Mouse (Mus musculus) left cerebral cortex, adult 11 months (tissue): ENCODE results near the gene Olfr9.
"Not testable (repeated sequence)": the region's sequence is repeated elsewhere in the genome, so short reads cannot be mapped to it uniquely, and the experiment has no call there.

ENCODE experiments used
- DNase-seq: peaks from one replicate; pipeline ENCODE4 v3.0.0; 2022; ENCODE audit warnings: low spot score

Olfr9 gene

GRCm38 (mm10) chr10:128989131-128989530 lies at the start of gene Olfr9:
Gene Olfr9, plus strand, starts transcription at chr10:128989431.
- DNase-seq, result not testable (repeated sequence)

GRCm38 (mm10) chr10:128940475-128941061 lies 48.7 kb upstream of the Olfr9 start:
- no peak for DNase-seq

GRCm38 (mm10) chr10:128945675-128946074 lies 43.6 kb upstream of the Olfr9 start:
- no peak for DNase-seq

GRCm38 (mm10) chr10:128947496-128947895 lies 41.7 kb upstream of the Olfr9 start:
- no peak for DNase-seq

GRCm38 (mm10) chr10:128950208-128950887 lies 38.9 kb upstream of the Olfr9 start:
- no peak for DNase-seq

- no peak for DNase-seq
These were observed 30.9 kb upstream of the Olfr9 start for GRCm38 (mm10) chr10:128958340-128958739.

- no peak for DNase-seq
These were observed 29.1 kb upstream of the Olfr9 start for GRCm38 (mm10) chr10:128960142-128960541.

- DNase-seq, result no peak
These were observed 28.3 kb upstream of the Olfr9 start, which contains the start of gene Mettl7b for GRCm38 (mm10) chr10:128960590-128961584. Gene Mettl7b, minus strand, starts transcription at chr10:128960988.

GRCm38 (mm10) chr10:128964961-128965360 lies 24.3 kb upstream of the Olfr9 start:
- no peak for DNase-seq

- no peak for DNase-seq
These were observed 23.4 kb upstream of the Olfr9 start for GRCm38 (mm10) chr10:128965871-128966270.

- no peak for DNase-seq
These were observed 20.9 kb upstream of the Olfr9 start for GRCm38 (mm10) chr10:128968341-128968749.

- no peak for DNase-seq
These were observed 18.4 kb upstream of the Olfr9 start for GRCm38 (mm10) chr10:128970740-128971250.

GRCm38 (mm10) chr10:128972841-128973240 lies 16.4 kb upstream of the Olfr9 start:
- no peak for DNase-seq

- DNase-seq, result no peak
These were observed 12.8 kb upstream of the Olfr9 start for GRCm38 (mm10) chr10:128976395-128976794.

GRCm38 (mm10) chr10:128977522-128978114 lies 11.6 kb upstream of the Olfr9 start:
- DNase-seq, result peak; percentile 21

- no peak for DNase-seq
These were observed 8.4 kb upstream of the Olfr9 start for GRCm38 (mm10) chr10:128980644-128981365.

GRCm38 (mm10) chr10:128990129-128990850 lies 1.1 kb downstream of the Olfr9 start:
- not testable (repeated sequence) for DNase-seq

- no peak for DNase-seq
These were observed 1.8 kb downstream of the Olfr9 start for GRCm38 (mm10) chr10:128990994-128991393.

- DNase-seq, result no peak
These were observed 6.6 kb downstream of the Olfr9 start for GRCm38 (mm10) chr10:128995796-128996195.

GRCm38 (mm10) chr10:128996523-128997040 lies 7.4 kb downstream of the Olfr9 start:
- DNase-seq, result no peak
